Mouse (Mus musculus) erythroblast, embryonic 14.5 days (primary cell): Measurements from ENCODE around the gene Eif5a.

Source experiments
- GATA1 ChIP-seq: IDR thresholded peaks from 2 replicates; pipeline ENCODE4 v1.6.1; 2012; ENCODE audit warnings: low read length, inconsistent platforms, mixed read lengths
- TAL1 ChIP-seq: IDR thresholded peaks from 3 replicates; pipeline ENCODE4 v1.6.1; 2012; ENCODE audit warnings: low read length, inconsistent platforms, mixed read lengths

DNA sequence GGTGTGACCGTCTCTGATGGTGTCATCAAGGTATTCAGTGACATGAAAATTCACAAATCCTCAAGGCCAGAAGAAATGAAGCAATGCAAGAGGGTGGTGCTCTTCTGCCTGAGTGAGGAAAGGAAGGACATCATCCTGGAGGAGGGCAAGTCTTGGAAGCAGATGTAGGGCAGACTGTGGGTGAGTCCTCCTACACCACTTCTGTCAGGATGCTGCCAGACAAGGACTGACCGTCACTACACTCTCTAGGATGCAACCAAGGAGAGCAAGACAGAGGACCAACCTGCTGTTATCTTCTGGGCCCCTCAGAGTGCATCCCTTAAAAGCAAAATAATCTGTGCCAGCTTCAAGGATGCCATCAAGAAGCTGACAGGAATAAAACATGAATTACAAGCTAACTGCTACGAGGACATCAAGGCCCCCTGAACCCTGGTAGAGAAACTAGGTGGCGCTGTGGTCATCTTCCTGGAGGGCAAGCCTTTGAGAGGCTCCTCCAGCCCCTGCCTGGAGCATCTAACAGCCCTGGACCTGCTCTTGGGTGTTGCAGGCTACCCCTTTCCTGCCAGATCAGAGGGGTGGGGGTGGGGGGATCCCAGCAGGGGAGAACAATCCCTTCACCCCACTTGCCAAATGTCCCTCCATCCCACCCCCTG, 29.2 kb upstream of the Eif5a start:
- TF ChIP-seq GATA1: no peak
- TF ChIP-seq TAL1: no peak
